Mouse (Mus musculus) embryonic facial prominence, embryonic 14.5 days (tissue): ENCODE measurements around the gene Crip2. TPM values are rescaled to one million over a fixed set of nuclear protein-coding genes. Genes with fewer than 3 reads are reported as not detected.
A peak's percentile ranks its signal among the peaks of the same experiment; 100 is the strongest.

Experiments used
- ATAC-seq: fragments of 200-750 bp; cut with Nextera tagmentation; 2 replicates; pipeline ENCODE4 v1.8.0; 2017; ENCODE audit warnings: low read depth, moderate number of reproducible peaks, moderate TSS enrichment
- DNase-seq: peaks from one replicate; pipeline ENCODE4 v3.0.0-alpha.2; 2015; ENCODE audit warnings: low spot score
- H3K27ac ChIP-seq: fragments of 300-500 bp; sonication (generic); replicated peaks from 2 replicates; pipeline ENCODE4 v1.5.1; 2014; ENCODE audit warnings: low read depth, mild to moderate bottlenecking, low read length, moderate library complexity
- H3K27me3 ChIP-seq: fragments of 300-500 bp; sonication (generic); replicated peaks from 2 replicates; pipeline ENCODE4 v1.6.1; 2014; ENCODE audit warnings: low read length; ENCODE audit not compliant: control insufficient read depth, insufficient read depth
- H3K36me3 ChIP-seq: fragments of 300-500 bp; sonication (generic); 2 replicates; pipeline ENCODE4 v1.6.1; 2014; ENCODE audit warnings: low read length, mixed read lengths; ENCODE audit not compliant: control insufficient read depth, insufficient read depth
- H3K4me1 ChIP-seq: fragments of 300-500 bp; sonication (generic); 2 replicates; pipeline ENCODE4 v1.6.1; 2014; ENCODE audit warnings: antibody characterized with exemption, low read length; ENCODE audit not compliant: control insufficient read depth, insufficient read depth
- H3K4me2 ChIP-seq: fragments of 300-500 bp; sonication (generic); 2 replicates; pipeline ENCODE4 v1.6.1; 2014; ENCODE audit warnings: low read depth, mild to moderate bottlenecking, low read length, moderate library complexity, mixed read lengths
- H3K4me3 ChIP-seq: fragments of 300-500 bp; sonication (generic); 2 replicates; pipeline ENCODE4 v1.5.1; 2014; ENCODE audit warnings: low read depth, mild to moderate bottlenecking, low read length
- H3K9ac ChIP-seq: fragments of 300-500 bp; sonication (generic); 2 replicates; pipeline ENCODE4 v1.6.1; 2014; ENCODE audit warnings: low read depth, mild to moderate bottlenecking, low read length, moderate library complexity, mixed read lengths
- H3K9me3 ChIP-seq: fragments of 300-500 bp; sonication (generic); 2 replicates; pipeline ENCODE4 v1.6.1; 2016; ENCODE audit warnings: low read length; ENCODE audit not compliant: control insufficient read depth
- WGBS: fragments of 180-500 bp; shearing (Covaris S2); extraction: QIAGEN DNeasy Blood & Tissue Kit; methylation state at CpG from one replicate; pipeline ENCODE4 v1.1.7; 2014; 5-methylcytosine and 5-hydroxymethylcytosine counted together
- polyA plus RNA-seq: library from polyadenylated mRNA; unstranded; fragments of >200 nt; fragmentation: Nextera tagmentation; extraction: Ambion mirVana; gene quantifications from 2 replicates; pipeline ENCODE4 v1.2.1, GENCODE M21; 2014

The Crip2 gene
- polyA plus RNA-seq, 1 experiment from 2014 or later = 185 TPM

GRCm38 (mm10) chr12:113135401-113135800 lies 4.6 kb upstream of the Crip2 start:
- H3K27me3 ChIP-seq = peaks cover 4% of the 10 kb centered on the region; the same call in 1 of the 2 replicates
- H3K4me3 ChIP-seq = no peak overlapping the region
- peaks cover 82% of the 10 kb centered on the region for H3K36me3 ChIP-seq
- H3K4me2 ChIP-seq = no peak overlapping the region
- H3K9ac ChIP-seq = no peak overlapping the region
- DNase-seq (no peak), ATAC-seq (no peak)
- peaks cover 8% of the 10 kb centered on the region; the same call in 1 of the 2 replicates for H3K4me1 ChIP-seq
- no peaks in the 10 kb centered on the region for H3K9me3 ChIP-seq
- no peak overlapping the region for H3K27ac ChIP-seq
- WGBS = 85% methylated on average over 7 of the region's 7 CpGs

GRCm38 (mm10) chr12:113136492-113137020 lies 3.5 kb upstream of the Crip2 start:
- Histone ChIP-seq H3K4me1 (peaks cover 8% of the 10 kb centered on the region; the same call in 1 of the 2 replicates), H3K9ac (no peak overlapping the region), H3K9me3 (no peaks in the 10 kb centered on the region), H3K36me3 (peaks cover 71% of the 10 kb centered on the region), H3K4me2 (no peak overlapping the region), H3K27ac (no peak overlapping the region; the same call in 1 of the 2 replicates), H3K4me3 (no peak overlapping the region), H3K27me3 (peaks cover 15% of the 10 kb centered on the region)
- WGBS = 72% methylated on average over 15 of the region's 17 CpGs
- ATAC-seq (no peak), DNase-seq (no peak)

- Histone ChIP-seq H3K27me3 (peaks cover 23% of the 10 kb centered on the region), H3K27ac (no peak overlapping the region), H3K9ac (no peak overlapping the region), H3K36me3 (peaks cover 61% of the 10 kb centered on the region), H3K4me3 (no peak overlapping the region), H3K4me2 (no peak overlapping the region), H3K4me1 (peaks cover 17% of the 10 kb centered on the region), H3K9me3 (no peaks in the 10 kb centered on the region)
- WGBS = 88% methylated on average over 18 of the region's 18 CpGs
- DNase-seq (no peak), ATAC-seq (no peak)
These were observed 2.5 kb upstream of the Crip2 start for GRCm38 (mm10) chr12:113137260-113138213.

GRCm38 (mm10) chr12:113138291-113138690 lies 1.7 kb upstream of the Crip2 start:
- H3K9me3 ChIP-seq = no peaks in the 10 kb centered on the region
- H3K27ac ChIP-seq = no peak overlapping the region
- peak overlapping the region; percentile 25; the same call in 1 of the 2 replicates for H3K9ac ChIP-seq
- H3K4me3 ChIP-seq = no peak overlapping the region
- H3K4me1 ChIP-seq = peaks cover 23% of the 10 kb centered on the region
- DNase-seq = no peak
- no peak overlapping the region for H3K4me2 ChIP-seq
- no peak for ATAC-seq
- peaks cover 23% of the 10 kb centered on the region for H3K27me3 ChIP-seq
- H3K36me3 ChIP-seq = peaks cover 53% of the 10 kb centered on the region
- 83% methylated on average over 6 of the region's 6 CpGs for WGBS

GRCm38 (mm10) chr12:113138901-113139864 lies 853 bp upstream of the Crip2 start:
- Histone ChIP-seq H3K4me3 (peak overlapping the region; percentile 48), H3K36me3 (peaks cover 45% of the 10 kb centered on the region), H3K9me3 (no peaks in the 10 kb centered on the region), H3K4me1 (peaks cover 23% of the 10 kb centered on the region), H3K27ac (peak overlapping the region; percentile 57), H3K4me2 (peak overlapping the region; percentile 71), H3K27me3 (peaks cover 23% of the 10 kb centered on the region), H3K9ac (peak overlapping the region; percentile 34; the same call in 1 of the 2 replicates)
- ATAC-seq = no peak
- WGBS = 41% methylated on average over 11 of the region's 11 CpGs
- DNase-seq = no peak

DNA sequence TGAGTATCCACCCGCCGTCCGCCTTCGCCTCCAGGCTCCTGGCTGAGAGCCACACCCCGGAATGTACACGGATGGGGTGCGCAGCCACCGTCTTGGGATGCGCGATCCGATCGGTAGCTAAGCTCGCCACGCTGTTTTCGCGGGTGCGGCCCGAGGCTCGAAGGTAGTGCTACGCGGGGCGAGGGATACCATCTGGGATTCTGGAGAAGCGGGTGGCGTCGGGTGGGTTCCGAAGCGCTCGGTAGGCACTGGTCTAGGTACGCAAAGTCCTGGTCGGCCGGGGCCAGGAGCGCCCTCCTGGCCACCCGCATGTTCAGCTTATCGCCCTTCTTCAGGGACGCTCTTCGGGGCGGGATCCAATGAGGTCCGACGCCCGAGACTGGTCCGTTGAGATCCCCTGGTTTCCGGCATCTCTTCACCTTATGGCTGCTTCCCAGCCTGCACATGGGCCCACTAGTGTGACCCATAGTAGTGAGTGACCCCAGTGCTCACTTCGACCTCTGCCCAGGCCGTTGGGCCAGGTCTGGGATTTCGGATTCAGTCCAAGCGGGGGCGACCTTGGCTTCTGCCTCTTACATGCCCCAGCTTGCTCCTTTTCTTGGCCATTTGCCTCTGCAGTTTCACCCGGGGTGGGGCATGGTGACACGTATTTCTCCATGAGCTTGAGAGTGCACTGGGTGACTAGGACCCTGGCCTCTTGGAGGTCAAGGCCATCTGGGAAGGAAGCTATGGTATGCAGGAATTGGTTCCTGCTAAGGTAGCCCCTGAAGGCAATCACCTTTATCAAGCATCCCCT lies 778 bp downstream of the Crip2 start:
- peak overlapping the region; percentile 55; the same call in 1 of the 2 replicates for H3K27ac ChIP-seq
- DNase-seq (no peak), ATAC-seq (no peak; the same call in 1 of the 2 replicates)
- H3K4me1 ChIP-seq = peaks cover 23% of the 10 kb centered on the region
- H3K27me3 ChIP-seq = peaks cover 23% of the 10 kb centered on the region
- peak overlapping the region; percentile 71 for H3K4me2 ChIP-seq
- H3K36me3 ChIP-seq = peaks cover 28% of the 10 kb centered on the region
- no peaks in the 10 kb centered on the region for H3K9me3 ChIP-seq
- 5% methylated on average over 40 of the region's 49 CpGs for WGBS
- H3K9ac ChIP-seq = peak overlapping the region; percentile 58
- H3K4me3 ChIP-seq = peak overlapping the region; percentile 48

- no peak for DNase-seq
- peaks cover 23% of the 10 kb centered on the region for H3K4me1 ChIP-seq
These were observed 1.5 kb downstream of the Crip2 start for GRCm38 (mm10) chr12:113141531-113141973.

More at GRCm38 (mm10) chr12:113141531-113141973, 1.5 kb downstream of the Crip2 start:
- no peak for ATAC-seq
- Histone ChIP-seq H3K9me3 (no peaks in the 10 kb centered on the region), H3K4me2 (peak overlapping the region; percentile 71), H3K36me3 (peaks cover 21% of the 10 kb centered on the region), H3K27me3 (peaks cover 23% of the 10 kb centered on the region), H3K9ac (peak overlapping the region; percentile 58), H3K27ac (peak overlapping the region; percentile 55), H3K4me3 (peak overlapping the region; percentile 48)
- 40% methylated on average over 8 of the region's 8 CpGs for WGBS
